Mouse (Mus musculus): ENCODE data around the gene Rgs17.

GRCm38 (mm10) chr10:5806416-5806815 lies 115.8 kb downstream of the Rgs17 start:
- no peak for TF ChIP-seq CTCF (IDR thresholded peaks at IDR 0.05; ENCODE audit: extremely low read depth, insufficient read length, insufficient replicate concordance, low read depth, low read length)
- TF ChIP-seq POLR2A (IDR thresholded peaks at IDR 0.05; ENCODE audit: low read depth, low read length), result no peak
